ENCODE assay signal across 9 mouse cellular contexts in genomic region chr17:87609538-87610200, GRCm38 (mm10). TPM values are rescaled to one million over a fixed set of nuclear protein-coding genes. Genes with fewer than 3 reads are reported as not detected.
DNase-seq lines count a peak whose midpoint lies in the region; TF ChIP-seq lines count a peak whose summit lies in the region.
"Had no signal": no experiment of that assay in that cellular context is flagged by ENCODE, and none has a peak within 500 bp of the region (broad histone marks: within the 10 kb centered on the region; RNA-seq: fewer than 3 reads in every experiment).

No protein-coding gene starts in this region.

- no peaks in the 10 kb centered on the region for H3K4me1 ChIP-seq in lung, adult 2 months (ENCODE audit: control insufficient read depth, insufficient read depth, low read length)

- H3K4me3 ChIP-seq in lung, adult 2 months (replicated peaks; ENCODE audit: extremely low read depth, low read depth, low read length): peak overlapping the region; percentile 34
- H3K4me3 ChIP-seq: megakaryocyte, embryonic 14.5 days had no signal

- no peak for TF ChIP-seq CTCF in lung, adult 2 months (IDR thresholded peaks at IDR 0.05; ENCODE audit: insufficient read depth, low read length)

- 40% methylated on average over 27 of the region's 27 CpGs for WGBS in lung, adult 2 months

- TF ChIP-seq POLR2A in lung, adult 2 months (IDR thresholded peaks at IDR 0.05; ENCODE audit: borderline replicate concordance, extremely low read depth, low read depth, low read length): no peak

- DNase-seq in lung, adult 2 months: peak; percentile 12
- no peak for DNase-seq in lung, postnatal 25 days (ENCODE audit: low spot score)
- DNase-seq in fat pad, adult 2 months (ENCODE audit: extremely low read depth, low read depth, low spot score): peak; percentile 23
- peak; percentile 12 for DNase-seq in kidney, adult 18-20 months
- DNase-seq in lung, postnatal 10 days: peak; percentile 27
- no peak for DNase-seq in B cell, adult 2 months
- DNase-seq in spleen, postnatal 4 days (ENCODE audit: low spot score in 2 of 2): no peak
- no peak for DNase-seq in cerebellum, adult 8-10 months

RNA-seq across cellular contexts. Expression of gene Epcam, which starts 26.1 kb away (rescaled TPM):
- polyA plus RNA-seq in lung, adult 2 months (2012; rRNA removed): 33.7 and 58.7 TPM in 2 replicates

Comparison
In these comparisons a context has a peak if more than half of its experiments do, and no peak if none do; other contexts are left out.
1. DNase-seq: peak in lung, adult 2 months (single experiment), fat pad, adult 2 months (single experiment), kidney, adult 18-20 months (single experiment) and lung, postnatal 10 days (single experiment); none in lung, postnatal 25 days (single experiment), B cell, adult 2 months (0 of 2), spleen, postnatal 4 days (0 of 2) and cerebellum, adult 8-10 months (single experiment).